ENCODE assay signal across 8 mouse cellular contexts in genomic region chr5:117976263-117976656, GRCm38 (mm10). TPM values are rescaled to one million over a fixed set of nuclear protein-coding genes. Genes with fewer than 3 reads are reported as not detected.
DNase-seq lines count a peak whose midpoint lies in the region; ATAC-seq and TF ChIP-seq lines count a peak whose summit lies in the region.

No protein-coding gene starts in this region.

- H3K4me1 ChIP-seq in kidney, postnatal 0 days (replicated peaks; ENCODE audit: insufficient read depth, low read length), result peaks cover 6% of the 10 kb centered on the region; the same call in 1 of the 2 replicates
- H3K4me1 ChIP-seq in embryonic facial prominence, embryonic 12.5 days, result peaks cover 22% of the 10 kb centered on the region; the same call in 1 of the 2 replicates
- H3K4me1 ChIP-seq in hindbrain, embryonic 16.5 days (ENCODE audit: control insufficient read depth, insufficient read depth, low read depth, low read length), result peaks cover 18% of the 10 kb centered on the region
- peaks cover 24% of the 10 kb centered on the region for H3K4me1 ChIP-seq in midbrain, embryonic 16.5 days (ENCODE audit: control insufficient read depth, insufficient read depth, low read length)

- H3K36me3 ChIP-seq in kidney, postnatal 0 days (ENCODE audit: insufficient read depth, low read length), result peaks cover 10% of the 10 kb centered on the region; the same call in 1 of the 2 replicates
- peaks cover 23% of the 10 kb centered on the region for H3K36me3 ChIP-seq in embryonic facial prominence, embryonic 12.5 days
- no peaks in the 10 kb centered on the region; the same call in 1 of the 2 replicates for H3K36me3 ChIP-seq in hindbrain, embryonic 16.5 days (ENCODE audit: control insufficient read depth, insufficient read depth, low read length)
- H3K36me3 ChIP-seq in midbrain, embryonic 16.5 days (ENCODE audit: control insufficient read depth, insufficient read depth, low read length), result peaks cover 5% of the 10 kb centered on the region; the same call in 1 of the 2 replicates

- H3K4me2 ChIP-seq in kidney, postnatal 0 days (ENCODE audit: low read length), result peak overlapping the region; percentile 88
- H3K4me2 ChIP-seq in embryonic facial prominence, embryonic 12.5 days (replicated peaks), result peak overlapping the region; percentile 72
- peak overlapping the region; percentile 63 for H3K4me2 ChIP-seq in hindbrain, embryonic 16.5 days (ENCODE audit: low read length)
- H3K4me2 ChIP-seq in midbrain, embryonic 16.5 days (ENCODE audit: low read length), result peak overlapping the region; percentile 80

- H3K27ac ChIP-seq in kidney, postnatal 0 days, result 0 out of 2 replicates have a peak overlapping the region, but pooled peaks have one; percentile 85
- no peak overlapping the region for H3K27ac ChIP-seq in embryonic facial prominence, embryonic 12.5 days
- H3K27ac ChIP-seq in hindbrain, embryonic 16.5 days (ENCODE audit: low read depth, low read length), result peak overlapping the region; percentile 92
- peak overlapping the region; percentile 92 for H3K27ac ChIP-seq in midbrain, embryonic 16.5 days (ENCODE audit: low read length)

- ATAC-seq in kidney, postnatal 0 days (replicated peaks; ENCODE audit: low FRiP score, low read depth), result no peak
- ATAC-seq in embryonic facial prominence, embryonic 12.5 days (ENCODE audit: insufficient number of reproducible peaks, insufficient read depth, low FRiP score, low TSS enrichment), result no peak
- peak; percentile 45 for ATAC-seq in hindbrain, embryonic 16.5 days
- peak; percentile 25; the same call in 1 of the 2 replicates for ATAC-seq in midbrain, embryonic 16.5 days

- WGBS in kidney, postnatal 0 days, result 21% methylated on average over 19 of the region's 19 CpGs
- WGBS in embryonic facial prominence, embryonic 12.5 days, result 23% methylated on average over 19 of the region's 19 CpGs
- 21% methylated on average over 19 of the region's 19 CpGs for WGBS in hindbrain, embryonic 16.5 days
- 22% methylated on average over 19 of the region's 19 CpGs for WGBS in midbrain, embryonic 16.5 days

- peak overlapping the region; percentile 94 for H3K9ac ChIP-seq in kidney, postnatal 0 days (ENCODE audit: low read depth, low read length)
- no peak overlapping the region; the same call in 1 of the 2 replicates for H3K9ac ChIP-seq in embryonic facial prominence, embryonic 12.5 days
- peak overlapping the region; percentile 99 for H3K9ac ChIP-seq in hindbrain, embryonic 16.5 days (ENCODE audit: low read depth, low read length)
- H3K9ac ChIP-seq in midbrain, embryonic 16.5 days (ENCODE audit: low read depth, low read length), result peak overlapping the region; percentile 100

- peak overlapping the region; percentile 97 for H3K4me3 ChIP-seq in kidney, postnatal 0 days (replicated peaks; ENCODE audit: low read depth, low read length)
- peak overlapping the region; percentile 98 for H3K4me3 ChIP-seq in embryonic facial prominence, embryonic 12.5 days
- H3K4me3 ChIP-seq in hindbrain, embryonic 16.5 days (ENCODE audit: low read length), result peak overlapping the region; percentile 100
- H3K4me3 ChIP-seq in midbrain, embryonic 16.5 days (ENCODE audit: low read depth, low read length), result peak overlapping the region; percentile 97

- H3K9me3 ChIP-seq in kidney, postnatal 0 days (replicated peaks; ENCODE audit: low read length), result no peaks in the 10 kb centered on the region
- no peaks in the 10 kb centered on the region for H3K9me3 ChIP-seq in embryonic facial prominence, embryonic 12.5 days
- no peaks in the 10 kb centered on the region for H3K9me3 ChIP-seq in hindbrain, embryonic 16.5 days (ENCODE audit: control insufficient read depth, low read length)
- no peaks in the 10 kb centered on the region for H3K9me3 ChIP-seq in midbrain, embryonic 16.5 days (replicated peaks; ENCODE audit: control insufficient read depth, low read length, poor library complexity, severe bottlenecking)

- DNase-seq in kidney, postnatal 0 days (ENCODE audit: low spot score), result no peak
- no peak for DNase-seq in kidney, postnatal 4 days
- DNase-seq in urinary bladder, postnatal 14 days (ENCODE audit: low spot score), result no peak
- no peak for DNase-seq in adrenal gland, adult 2 months
- no peak for DNase-seq in spleen, postnatal 4 days (ENCODE audit: low spot score in 2 of 2)

- no peak for TF ChIP-seq CTCF in kidney, postnatal 0 days (IDR thresholded peaks at IDR 0.05; ENCODE audit: low read depth)

- no peaks in the 10 kb centered on the region for H3K27me3 ChIP-seq in kidney, postnatal 0 days (ENCODE audit: insufficient read depth, low read length)
- no peaks in the 10 kb centered on the region for H3K27me3 ChIP-seq in embryonic facial prominence, embryonic 12.5 days
- no peaks in the 10 kb centered on the region for H3K27me3 ChIP-seq in hindbrain, embryonic 16.5 days (replicated peaks; ENCODE audit: control insufficient read depth, insufficient read depth, low read length)
- no peaks in the 10 kb centered on the region for H3K27me3 ChIP-seq in midbrain, embryonic 16.5 days (ENCODE audit: control insufficient read depth, insufficient read depth, low read depth, low read length)

RNA-seq across cellular contexts. Expression of gene Fbxo21, which starts 0.3 kb away (rescaled TPM):
- 51.6 and 54.4 TPM in 2 replicates for polyA plus RNA-seq in kidney, postnatal 0 days (2015; fragmentation: Nextera tagmentation; extraction: Ambion mirVana)
- polyA plus RNA-seq in embryonic facial prominence, embryonic 12.5 days (2016; fragmentation: Nextera tagmentation; extraction: Ambion mirVana), result 100 and 107 TPM in 2 replicates
- 151 and 167 TPM in 2 replicates for polyA plus RNA-seq in hindbrain, embryonic 16.5 days (2015; fragmentation: Nextera tagmentation; extraction: Ambion mirVana)
- 173 and 181 TPM in 2 replicates for polyA plus RNA-seq in midbrain, embryonic 16.5 days (2015; fragmentation: Nextera tagmentation; extraction: Ambion mirVana)
- total RNA-seq in adrenal gland, adult 2 months (2021), result 10 to 100 TPM; 52.6 to 95.2 TPM
- 93.6 and 106 TPM in 2 replicates for polyA plus RNA-seq in adrenal gland, adult 2 months (2012; rRNA removed)

RNA-seq across cellular contexts. Expression of gene Tesc, which starts 51.3 kb away (rescaled TPM):
- polyA plus RNA-seq in kidney, postnatal 0 days (2015; fragmentation: Nextera tagmentation; extraction: Ambion mirVana), result 28.3 and 29.4 TPM in 2 replicates
- 4.6 and 5.7 TPM in 2 replicates for polyA plus RNA-seq in embryonic facial prominence, embryonic 12.5 days (2016; fragmentation: Nextera tagmentation; extraction: Ambion mirVana)
- polyA plus RNA-seq in hindbrain, embryonic 16.5 days (2015; fragmentation: Nextera tagmentation; extraction: Ambion mirVana), result 4.1 and 5.4 TPM in 2 replicates
- 6.8 and 23.7 TPM in 2 replicates for polyA plus RNA-seq in midbrain, embryonic 16.5 days (2015; fragmentation: Nextera tagmentation; extraction: Ambion mirVana)
- total RNA-seq in adrenal gland, adult 2 months (2021), result 100 to 1,000 TPM; 109 to 185 TPM
- polyA plus RNA-seq in adrenal gland, adult 2 months (2012; rRNA removed), result 737 and 1,088 TPM in 2 replicates

Comparison
In these comparisons a context has a peak if more than half of its experiments do, and no peak if none do; other contexts are left out.
1. ATAC-seq: peak in hindbrain, embryonic 16.5 days (single experiment) and midbrain, embryonic 16.5 days (single experiment); none in kidney, postnatal 0 days (single experiment) and embryonic facial prominence, embryonic 12.5 days (single experiment).
2. RNA of gene Tesc, which starts 51.3 kb away (polyA plus RNA-seq): 737 to 1,088 TPM in adrenal gland, adult 2 months; 28.3 to 29.4 TPM in kidney, postnatal 0 days, 6.8 to 23.7 TPM in midbrain, embryonic 16.5 days, 4.6 to 5.7 TPM in embryonic facial prominence, embryonic 12.5 days and 4.1 to 5.4 TPM in hindbrain, embryonic 16.5 days; every median in the first group is over 10 times any median in the second.
3. Peak in every context shown above with its lines, with median percentiles within 50 percentile points of each other: H3K4me2 ChIP-seq and H3K4me3 ChIP-seq.